Mouse (Mus musculus) E14TG2a.4 (cell line): ENCODE data around the gene Rab3d.

Source experiments
- CTCF ChIP-seq: conservative IDR thresholded peaks from 2 replicates; pipeline ENCODE4 v1.5.1; 2014; ENCODE audit warnings: low read length
- POU5F1 ChIP-seq: IDR thresholded peaks from 2 replicates; pipeline ENCODE4 v1.6.1; 2014; ENCODE audit warnings: low read length, borderline replicate concordance

DNA sequence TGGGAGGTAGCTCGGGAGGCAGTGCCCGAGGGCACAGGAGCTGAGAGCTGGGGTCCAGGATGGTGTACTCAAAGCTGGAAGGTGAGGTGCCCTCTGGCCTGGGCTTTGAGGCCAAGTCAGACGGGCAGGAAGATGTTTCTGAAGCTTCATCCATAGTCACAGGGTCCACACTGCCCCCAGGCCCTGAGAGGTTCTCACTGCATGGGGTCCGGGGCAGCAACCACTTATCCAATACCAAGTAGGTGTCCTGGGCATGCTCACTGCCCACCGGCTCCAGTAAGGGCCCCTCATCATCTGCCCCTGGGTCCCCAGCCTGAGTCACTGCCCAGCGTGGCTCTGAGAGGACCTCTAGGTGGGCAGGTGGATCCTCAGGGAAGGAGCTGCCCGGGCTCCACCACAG is 41.3 kb upstream of the Rab3d start:
- TF ChIP-seq CTCF (no peak), POU5F1 (no peak)
